ENCODE assay signal across 8 mouse cellular contexts in the genomic region with DNA sequence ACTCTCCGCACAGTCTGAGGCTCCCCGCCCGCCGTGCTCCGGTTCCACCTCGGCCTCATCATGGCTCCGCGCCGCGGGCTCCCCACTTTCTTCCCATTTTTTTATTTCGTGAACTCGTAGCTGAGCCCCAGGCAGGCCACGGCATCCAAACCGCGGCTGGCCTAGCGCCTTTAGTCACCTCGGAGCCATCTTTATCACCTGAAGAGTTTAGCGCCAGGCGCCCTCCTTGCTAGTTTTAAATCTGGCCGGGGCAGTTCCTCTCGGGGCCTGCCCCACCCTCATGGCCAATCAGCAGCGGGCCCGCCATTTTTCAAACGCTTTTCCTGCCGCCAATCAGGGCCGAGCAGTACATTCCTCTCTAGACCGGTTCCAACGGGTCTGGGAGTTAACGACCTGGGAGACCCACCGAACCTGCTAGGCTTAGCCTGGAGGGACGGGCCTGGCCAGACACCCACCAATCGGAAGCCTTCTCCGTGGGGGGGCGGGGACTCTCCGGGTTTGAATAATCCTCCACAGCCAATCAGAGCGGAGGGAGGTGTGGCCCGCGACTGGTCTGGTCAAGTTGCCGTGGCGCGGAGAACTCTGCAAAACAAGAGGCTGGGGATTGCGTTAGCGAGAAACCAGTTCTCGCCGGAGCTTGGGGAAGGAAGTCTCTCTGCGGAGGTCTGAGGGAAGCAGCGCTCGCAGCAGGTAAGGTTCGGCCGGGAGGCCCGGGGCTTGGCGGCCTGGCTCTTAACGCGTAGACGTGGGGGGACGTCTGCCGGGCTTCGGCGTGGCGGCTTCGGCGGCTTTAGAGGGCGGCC. TPM values are rescaled to one million over a fixed set of nuclear protein-coding genes. Genes with fewer than 3 reads are reported as not detected.
DNase-seq lines count a peak whose midpoint lies in the region; ATAC-seq lines count a peak whose summit lies in the region.

A gene (plus strand): TSS at position 592 of the 803 bp plus-strand sequence.

- peak; percentile 100 for DNase-seq in Muller cell, postnatal 12 days (ENCODE audit: inconsistent ontology term)
- peak; percentile 100 for DNase-seq in cerebellum, adult 9-11 months
- peak; percentile 99 to 100 for DNase-seq in frontal cortex, adult 2 months (ENCODE audit: extremely low spot score in 1 of 2, low spot score in 1 of 2)
- DNase-seq in hindbrain, embryonic 11.5 days (ENCODE audit: low spot score), result peak; percentile 99
- peak; percentile 99 for DNase-seq in layer of hippocampus, postnatal 10 days (ENCODE audit: low spot score in 2 of 2)
- DNase-seq in lung, postnatal 10 days, result peak; percentile 100
- DNase-seq in ovary, postnatal 36 days (ENCODE audit: low spot score), result peak; percentile 99
- DNase-seq in thymus, postnatal 25 days, result peak; percentile 99

- WGBS in hindbrain, embryonic 11.5 days, result under 1% methylated on average over 62 of the region's 63 CpGs

- H3K9ac ChIP-seq in hindbrain, embryonic 11.5 days (ENCODE audit: low read depth, low read length), result peak within 1 kb of the TSS; percentile 99

- H3K4me3 ChIP-seq in hindbrain, embryonic 11.5 days (ENCODE audit: low read depth, low read length), result peak within 1 kb of the TSS; percentile 86

- no peaks in the 10 kb centered on the region for H3K4me1 ChIP-seq in hindbrain, embryonic 11.5 days (replicated peaks; ENCODE audit: control insufficient read depth, insufficient read depth, low read length)

- H3K27me3 ChIP-seq in hindbrain, embryonic 11.5 days (ENCODE audit: control insufficient read depth, insufficient read depth, low read length), result no peaks in the 10 kb centered on the region

- peak; percentile 99 for ATAC-seq in hindbrain, embryonic 11.5 days (ENCODE audit: low FRiP score)

- no peaks in the 10 kb centered on the region for H3K9me3 ChIP-seq in hindbrain, embryonic 11.5 days (ENCODE audit: control insufficient read depth, low read length)

- H3K27ac ChIP-seq in hindbrain, embryonic 11.5 days (ENCODE audit: low read depth, low read length), result peak within 1 kb of the TSS; percentile 99

- no peaks in the 10 kb centered on the region for H3K36me3 ChIP-seq in hindbrain, embryonic 11.5 days (ENCODE audit: control insufficient read depth, insufficient read depth, low read length)

- peak within 1 kb of the TSS; percentile 86 for H3K4me2 ChIP-seq in hindbrain, embryonic 11.5 days (replicated peaks; ENCODE audit: low read depth, low read length)

RNA-seq across cellular contexts. Expression of the gene that starts here (rescaled TPM):
- 7.4 and 8.3 TPM in 2 replicates for polyA plus RNA-seq in frontal cortex, adult 2 months (2012; rRNA removed)
- 457 and 512 TPM in 2 replicates for polyA plus RNA-seq in hindbrain, embryonic 11.5 days (2014; fragmentation: Nextera tagmentation; extraction: Ambion mirVana)
- 10 to 100 TPM; 16.5 to 19.3 TPM for total RNA-seq in layer of hippocampus, postnatal 10 days (2021)

Comparison
In these comparisons a context has a peak if more than half of its experiments do, and no peak if none do; other contexts are left out.
1. Peak in every context shown above with its lines: DNase-seq, ATAC-seq, H3K4me3 ChIP-seq and H3K27ac ChIP-seq.
2. RNA of the gene that starts here (polyA plus RNA-seq): 457 to 512 TPM in hindbrain, embryonic 11.5 days; 7.4 to 8.3 TPM in frontal cortex, adult 2 months; every median in the first group is over 10 times any median in the second.